Mouse (Mus musculus) forelimb bud, embryonic 11.5 days (tissue): Measurements from ENCODE around the gene Nova2.

ENCODE experiments used
- DNase-seq: peaks from one replicate; pipeline ENCODE4 v3.0.0-alpha.2; 2012; ENCODE audit warnings: low read depth, low spot score

The Nova2 gene

GRCm38 (mm10) chr7:18925162-18925938 is at the start of gene Nova2:
Nova2 (plus strand) TSS chr7:18925888.
- DNase-seq = peak; percentile 80

DNA sequence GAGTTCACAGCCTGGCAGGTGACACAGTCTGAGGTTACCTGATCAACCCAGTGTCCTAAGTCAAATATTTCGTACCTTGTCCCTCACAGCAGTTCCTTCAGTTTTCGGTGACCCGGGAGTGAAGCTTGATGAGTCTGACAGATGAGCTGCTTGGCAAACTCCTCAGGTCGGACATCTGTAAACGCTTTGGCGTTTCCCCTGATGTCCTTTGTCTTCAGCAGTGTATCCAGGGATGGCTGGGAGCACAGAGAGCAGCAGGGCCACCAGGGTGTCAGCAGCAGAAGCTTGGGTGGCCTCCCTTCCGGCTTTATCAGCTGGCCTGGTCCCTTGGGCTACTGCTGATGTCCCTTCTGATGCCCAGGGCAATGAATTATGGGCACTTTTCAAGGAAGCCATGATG is 47.0 kb upstream of the Nova2 start:
- no peak for DNase-seq

GRCm38 (mm10) chr7:18883991-18884744 is 41.5 kb upstream of the Nova2 start:
- DNase-seq = no peak

DNA sequence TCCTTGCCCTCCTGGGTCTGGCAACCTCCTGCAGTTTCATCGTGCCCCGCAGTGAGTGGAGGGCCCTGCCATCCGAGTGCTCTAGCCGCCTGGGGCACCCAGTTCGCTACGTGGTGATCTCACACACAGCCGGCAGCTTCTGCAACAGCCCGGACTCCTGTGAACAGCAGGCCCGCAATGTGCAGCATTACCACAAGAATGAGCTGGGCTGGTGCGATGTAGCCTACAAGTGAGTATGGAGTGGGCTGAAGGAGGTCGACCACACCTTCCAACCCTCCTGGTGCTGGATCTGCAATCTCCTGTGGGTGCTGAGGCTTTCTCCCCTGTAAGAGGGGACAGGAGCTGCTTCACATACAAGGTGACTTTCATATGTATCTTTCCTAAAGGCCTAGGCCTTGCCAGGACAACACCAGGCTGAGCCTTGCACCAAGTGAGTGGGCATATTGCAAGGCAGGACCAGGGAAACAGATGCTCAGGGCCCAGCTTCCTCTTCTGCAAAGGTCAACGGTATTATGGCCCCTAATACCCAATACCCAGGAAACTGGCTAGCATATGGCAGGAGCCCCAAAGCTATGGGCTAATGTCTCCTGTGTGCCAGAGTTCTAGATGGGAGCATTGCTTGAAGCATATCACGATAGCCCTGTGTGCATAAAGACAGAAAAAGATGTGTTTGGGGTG is 40.8 kb upstream of the Nova2 start:
- no peak for DNase-seq

- no peak for DNase-seq
Observed at GRCm38 (mm10) chr7:18886963-18887362, 38.7 kb upstream of the Nova2 start.

GRCm38 (mm10) chr7:18890848-18891247 is 34.8 kb upstream of the Nova2 start:
- no peak for DNase-seq

GRCm38 (mm10) chr7:18891872-18892599 is 33.7 kb upstream of the Nova2 start:
- peak; percentile 85 for DNase-seq

GRCm38 (mm10) chr7:18893009-18893408 is 32.7 kb upstream of the Nova2 start:
- no peak for DNase-seq

DNA sequence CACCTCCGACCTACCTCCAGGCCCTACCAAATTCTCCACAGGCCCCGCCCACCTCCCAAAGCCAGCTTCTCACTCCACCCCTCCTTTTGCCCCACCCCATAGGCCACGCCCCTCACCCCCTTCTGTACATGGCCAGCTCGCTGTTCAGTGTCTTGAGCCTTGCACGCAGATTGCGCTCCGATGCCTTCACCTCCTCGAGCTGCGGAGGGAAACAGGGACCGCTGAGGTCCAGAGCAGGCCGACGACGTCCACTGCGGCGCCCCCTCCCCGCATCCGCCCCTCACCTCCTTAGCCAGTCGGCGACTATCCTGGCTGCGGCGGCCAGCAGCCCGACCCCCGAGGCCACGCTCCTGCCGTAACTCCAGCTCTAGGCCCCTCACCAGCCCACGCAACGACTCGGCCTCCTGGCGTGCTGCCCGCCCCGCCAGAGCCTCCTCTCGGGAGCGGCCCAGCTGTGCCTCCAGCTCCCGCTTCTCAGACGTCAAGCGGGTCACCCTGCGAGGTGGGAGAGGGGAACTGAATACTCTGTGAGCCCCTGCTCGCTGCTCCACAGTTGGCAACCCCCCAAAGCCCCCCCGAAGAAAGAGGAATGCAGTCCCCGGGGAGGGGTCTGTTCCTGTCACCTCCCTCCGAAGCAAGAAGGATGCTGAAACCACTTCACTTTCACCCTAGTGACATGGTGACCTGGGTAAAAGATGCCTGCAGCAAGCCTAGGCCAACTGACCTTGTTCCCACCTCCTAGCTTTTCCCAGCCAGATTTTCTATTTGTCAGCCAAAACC is 31.8 kb upstream of the Nova2 start:
- DNase-seq = peak; percentile 57

GRCm38 (mm10) chr7:18896536-18896935 is 29.2 kb upstream of the Nova2 start:
- DNase-seq = no peak

DNA sequence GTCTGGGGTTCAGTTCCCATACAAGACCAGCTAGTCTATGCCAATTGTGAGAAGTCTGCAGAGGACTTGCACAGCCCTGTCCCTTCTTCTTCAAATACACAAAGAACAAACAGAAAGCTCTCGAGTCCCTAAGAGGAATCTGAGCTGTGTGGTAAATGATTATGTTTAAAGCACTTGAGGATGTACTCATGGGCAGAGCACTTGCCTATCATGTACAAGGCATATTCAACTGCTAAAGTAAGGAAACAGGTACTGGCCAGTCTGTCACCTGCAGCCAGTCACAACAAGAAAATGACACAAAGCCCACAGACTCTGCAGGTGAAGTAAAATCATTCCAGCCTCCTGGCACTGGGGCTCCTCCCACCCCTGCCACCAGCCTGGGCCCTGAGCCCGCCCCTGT is 25.2 kb upstream of the Nova2 start:
- DNase-seq = no peak

DNA sequence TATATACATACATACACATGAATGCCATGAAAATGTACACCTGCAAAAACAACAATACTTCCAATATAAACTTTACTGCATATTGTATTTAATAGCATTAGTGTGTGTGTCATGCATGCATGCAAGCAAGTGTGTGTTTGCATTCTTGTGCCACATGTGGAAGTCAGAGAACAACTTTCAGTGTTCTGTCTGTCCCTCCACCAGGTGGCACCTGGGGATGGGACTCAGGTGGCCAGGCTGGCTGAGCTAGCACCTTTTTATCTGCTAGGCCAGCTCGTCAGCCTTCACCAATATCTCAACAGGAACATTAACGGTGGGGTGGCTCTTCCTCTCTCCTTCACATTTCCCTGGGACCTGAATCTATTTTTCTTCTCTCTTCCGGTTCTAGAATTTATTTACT is 23.2 kb upstream of the Nova2 start:
- no peak for DNase-seq

DNA sequence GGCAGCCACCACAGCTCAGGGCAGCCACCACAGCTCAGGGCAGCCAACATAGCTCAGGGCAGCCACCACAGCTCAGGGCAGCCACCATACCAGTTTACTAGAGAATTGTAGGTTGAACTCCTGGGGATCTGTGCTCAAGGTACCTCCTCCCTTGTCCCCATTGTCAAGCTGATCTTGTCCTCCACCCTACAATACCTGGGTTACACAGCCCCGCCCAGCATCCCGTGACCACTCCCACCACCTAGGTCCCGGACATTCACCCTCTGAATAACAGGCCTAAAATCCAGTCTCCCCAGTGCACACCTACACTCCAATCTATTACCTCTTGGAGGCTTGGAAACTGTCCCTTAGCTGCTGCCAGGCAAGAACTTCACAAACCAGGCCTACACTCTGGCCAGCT is 20.7 kb upstream of the Nova2 start:
- no peak for DNase-seq

DNA sequence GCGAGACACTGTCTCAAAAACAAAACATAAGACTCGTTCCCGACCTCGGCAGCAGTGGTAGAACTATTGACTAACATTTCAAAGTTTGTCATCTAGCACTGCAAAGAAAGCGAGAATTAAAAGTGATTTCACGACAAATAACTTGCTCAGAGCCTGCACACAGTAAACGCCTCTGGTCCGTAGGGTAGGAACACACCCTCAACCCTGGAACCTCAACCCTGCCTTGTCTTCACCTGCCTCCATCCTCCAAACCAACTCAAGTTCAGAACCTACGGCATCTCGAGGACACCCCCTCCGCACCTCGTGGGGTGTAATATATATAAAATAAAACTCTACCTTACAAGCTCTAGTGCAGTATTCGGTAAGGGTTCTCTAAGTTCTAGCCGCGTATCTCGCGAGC is 15.9 kb upstream of the Nova2 start:
- DNase-seq = no peak

- peak; percentile 99 for DNase-seq
Observed at GRCm38 (mm10) chr7:18910241-18910831, 15.4 kb upstream of the Nova2 start, which contains the start of gene Ccdc61. Ccdc61 (minus strand) TSS chr7:18910415.

DNA sequence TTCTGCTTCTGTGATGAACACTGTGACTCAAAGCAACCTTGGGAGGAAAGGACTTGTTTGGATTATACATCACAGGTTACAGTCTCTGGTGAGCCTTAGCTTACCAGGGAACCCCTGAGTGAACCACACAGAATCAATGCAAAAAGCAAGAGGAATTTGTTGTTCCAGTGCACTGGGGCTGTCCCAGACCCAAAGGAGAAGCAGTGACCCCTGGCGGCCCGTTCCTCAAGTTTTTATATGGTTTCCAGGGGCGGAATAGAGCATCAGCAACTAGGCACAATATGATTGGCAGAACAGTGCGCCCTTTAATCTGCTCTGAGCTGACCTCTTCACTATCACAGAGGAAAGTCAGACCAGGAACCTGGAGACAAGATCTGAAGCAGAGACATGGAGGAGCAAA is 9.4 kb upstream of the Nova2 start:
- no peak for DNase-seq

DNA sequence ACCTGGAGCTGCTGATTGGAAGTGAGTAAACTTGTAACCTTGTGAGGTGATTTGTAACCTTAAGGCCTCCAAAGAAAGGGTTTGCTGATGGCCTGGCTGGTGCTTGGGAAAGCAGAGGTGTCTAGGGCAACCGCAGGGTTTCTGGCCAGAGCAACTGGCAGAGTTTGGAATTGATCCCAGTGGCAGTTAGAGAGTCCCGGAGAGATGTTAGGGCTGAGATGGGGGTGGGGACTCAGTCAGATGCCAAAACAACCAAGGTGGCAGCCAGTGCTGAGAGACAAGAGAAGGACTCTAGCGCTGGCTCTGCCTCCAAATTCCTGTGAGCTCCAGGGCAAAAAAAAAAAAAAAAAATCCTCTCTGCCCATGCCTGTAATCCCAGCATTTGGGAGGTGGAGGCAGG is 7.8 kb upstream of the Nova2 start:
- DNase-seq = no peak

- peak; percentile 17 for DNase-seq
Observed at GRCm38 (mm10) chr7:18921069-18921468, 4.6 kb upstream of the Nova2 start.

DNA sequence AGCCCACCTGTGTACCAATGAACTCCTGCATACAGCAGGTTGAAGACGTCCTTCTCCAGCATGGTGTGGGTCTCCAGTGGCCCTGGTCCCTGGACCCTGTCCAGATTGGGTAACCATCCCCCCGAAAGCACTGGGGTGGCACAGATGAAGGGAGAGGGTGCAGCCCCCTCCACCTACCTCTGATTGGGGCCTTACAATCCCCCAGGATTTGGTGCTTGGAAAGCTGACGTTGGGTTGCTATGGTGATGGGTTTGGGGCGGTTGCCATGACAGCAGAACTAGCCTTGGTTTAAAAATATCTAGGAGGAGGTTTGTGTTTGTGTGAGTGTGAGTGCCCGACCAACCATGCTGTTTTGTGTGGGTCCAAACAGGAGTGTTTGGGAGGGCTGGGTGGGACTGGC is 2.9 kb upstream of the Nova2 start:
- no peak for DNase-seq

DNA sequence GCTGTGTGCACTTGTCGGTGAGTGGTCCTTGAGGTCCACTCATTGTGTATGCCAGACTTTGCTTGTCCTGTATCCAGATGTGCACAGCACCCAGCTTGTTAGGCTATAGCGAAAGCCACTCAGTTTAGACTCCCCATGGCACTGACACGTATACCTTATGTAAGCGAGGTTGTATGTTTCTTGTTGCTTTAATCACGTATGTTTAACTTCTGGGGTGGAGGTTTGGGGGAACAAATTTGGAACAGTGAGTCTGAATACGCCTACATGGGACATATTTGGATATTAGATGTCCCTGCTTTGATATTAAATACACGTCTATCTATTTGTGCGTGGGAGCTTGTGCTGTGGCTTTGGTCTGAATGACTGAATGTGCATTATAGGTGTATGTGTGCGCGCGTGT is 2.4 kb upstream of the Nova2 start:
- DNase-seq = no peak
